Mouse (Mus musculus) forebrain, embryonic 16.5 days (tissue): ENCODE data around the gene Amd1. TPM values are rescaled to one million over a fixed set of nuclear protein-coding genes. Genes with fewer than 3 reads are reported as not detected.

ENCODE experiments used
- ATAC-seq: fragments of 200-750 bp; cut with Nextera tagmentation; 2 replicates; pipeline ENCODE4 v1.8.0; 2017; ENCODE audit warnings: mild to moderate bottlenecking, moderate library complexity
- H3K27ac ChIP-seq: fragments of 300-500 bp; sonication (generic); 2 replicates; pipeline ENCODE4 v1.5.1; 2014; ENCODE audit warnings: low read length, control low read depth
- H3K27me3 ChIP-seq: fragments of 300-500 bp; sonication (generic); replicated peaks from 2 replicates; pipeline ENCODE4 v1.6.1; 2014; ENCODE audit warnings: low read length; ENCODE audit not compliant: control insufficient read depth, insufficient read depth
- H3K36me3 ChIP-seq: fragments of 300-500 bp; sonication (generic); 2 replicates; pipeline ENCODE4 v1.6.1; 2014; ENCODE audit not compliant: control insufficient read depth, insufficient read depth
- H3K4me1 ChIP-seq: fragments of 300-500 bp; sonication (generic); replicated peaks from 2 replicates; pipeline ENCODE4 v1.6.1; 2014; ENCODE audit warnings: low read length; ENCODE audit not compliant: control insufficient read depth, insufficient read depth
- H3K4me2 ChIP-seq: fragments of 300-500 bp; sonication (generic); 2 replicates; pipeline ENCODE4 v1.6.1; 2014; ENCODE audit warnings: mild to moderate bottlenecking, low read length, control low read depth
- H3K4me3 ChIP-seq: fragments of 300-500 bp; sonication (generic); replicated peaks from 2 replicates; pipeline ENCODE4 v1.5.1; 2014; ENCODE audit warnings: mild to moderate bottlenecking, low read length, control low read depth
- H3K9ac ChIP-seq: fragments of 300-500 bp; sonication (generic); replicated peaks from 2 replicates; pipeline ENCODE4 v1.6.1; 2014; ENCODE audit warnings: low read depth, low read length, control low read depth
- H3K9me3 ChIP-seq: fragments of 300-500 bp; sonication (generic); 2 replicates; pipeline ENCODE4 v1.6.1; 2016; ENCODE audit warnings: low read length; ENCODE audit not compliant: control insufficient read depth
- WGBS: fragments of 180-500 bp; shearing (Covaris S2); extraction: QIAGEN DNeasy Blood & Tissue Kit; methylation state at CpG from one replicate; pipeline ENCODE4 v1.1.7; 2014; 5-methylcytosine and 5-hydroxymethylcytosine counted together
- polyA plus RNA-seq: library from polyadenylated mRNA; unstranded; fragments of >200 nt; fragmentation: Nextera tagmentation; extraction: Ambion mirVana; gene quantifications from 2 replicates; pipeline ENCODE4 v1.2.1, GENCODE M21; 2015

Gene Amd1
- polyA plus RNA-seq, 1 experiment from 2014 or later, result 47.0 TPM

GRCm38 (mm10) chr10:40339351-40339964, 37.5 kb upstream of the Amd1 start, which contains the start of gene Cdk19:
Gene Cdk19, plus strand, starts transcription at chr10:40339564.
- H3K27ac ChIP-seq, result no peak within 1 kb of the TSS
- no peak within 1 kb of the TSS for H3K9ac ChIP-seq
- ATAC-seq, result no peak
- no peaks in the 10 kb centered on the region for H3K27me3 ChIP-seq
- no peak within 1 kb of the TSS for H3K4me3 ChIP-seq
- no peaks in the 10 kb centered on the region for H3K9me3 ChIP-seq
- WGBS, result 50% methylated on average over 13 of the region's 13 CpGs
- no peaks in the 10 kb centered on the region for H3K36me3 ChIP-seq
- no peaks in the 10 kb centered on the region for H3K4me1 ChIP-seq
- H3K4me2 ChIP-seq, result no peak within 1 kb of the TSS

- no peaks in the 10 kb centered on the region for H3K27me3 ChIP-seq
- no peak for ATAC-seq
Observed at GRCm38 (mm10) chr10:40332864-40333263, 30.9 kb upstream of the Amd1 start.

GRCm38 (mm10) chr10:40330262-40330661, 28.3 kb upstream of the Amd1 start:
- no peak overlapping the region for H3K9ac ChIP-seq
- ATAC-seq, result no peak
- 0 out of 2 replicates have a peak, but pooled peaks cover 2% of the 10 kb centered on the region for H3K9me3 ChIP-seq
- no peaks in the 10 kb centered on the region for H3K27me3 ChIP-seq
- H3K27ac ChIP-seq, result no peak overlapping the region
- 95% methylated on average over 1 of the region's 1 CpGs for WGBS
- no peaks in the 10 kb centered on the region for H3K36me3 ChIP-seq
- no peaks in the 10 kb centered on the region for H3K4me1 ChIP-seq
- no peak overlapping the region for H3K4me2 ChIP-seq
- H3K4me3 ChIP-seq, result no peak overlapping the region

More at GRCm38 (mm10) chr10:40332864-40333263, 30.9 kb upstream of the Amd1 start:
- Histone ChIP-seq H3K4me2 (no peak overlapping the region), H3K4me1 (no peaks in the 10 kb centered on the region), H3K27ac (no peak overlapping the region), H3K36me3 (no peaks in the 10 kb centered on the region), H3K9ac (no peak overlapping the region), H3K9me3 (0 out of 2 replicates have a peak, but pooled peaks cover 2% of the 10 kb centered on the region), H3K4me3 (no peak overlapping the region)
- WGBS, result 63% methylated on average over 6 of the region's 6 CpGs

GRCm38 (mm10) chr10:40328004-40328551, 26.1 kb upstream of the Amd1 start:
- Histone ChIP-seq H3K9ac (no peak overlapping the region), H3K4me2 (no peak overlapping the region), H3K36me3 (no peaks in the 10 kb centered on the region), H3K4me1 (no peaks in the 10 kb centered on the region), H3K27ac (no peak overlapping the region), H3K4me3 (no peak overlapping the region), H3K9me3 (0 out of 2 replicates have a peak, but pooled peaks cover 2% of the 10 kb centered on the region), H3K27me3 (no peaks in the 10 kb centered on the region)
- 83% methylated on average over 9 of the region's 9 CpGs for WGBS
- no peak for ATAC-seq

- Histone ChIP-seq H3K27ac (no peak overlapping the region), H3K9me3 (no peaks in the 10 kb centered on the region), H3K4me2 (no peak overlapping the region), H3K27me3 (no peaks in the 10 kb centered on the region), H3K4me1 (no peaks in the 10 kb centered on the region), H3K4me3 (no peak overlapping the region), H3K9ac (no peak overlapping the region), H3K36me3 (no peaks in the 10 kb centered on the region)
- 93% methylated on average over 10 of the region's 10 CpGs for WGBS
- ATAC-seq, result no peak
Observed at GRCm38 (mm10) chr10:40320306-40320705, 18.3 kb upstream of the Amd1 start.

GRCm38 (mm10) chr10:40316841-40317585, 15.0 kb upstream of the Amd1 start:
- ATAC-seq, result no peak
- H3K9me3 ChIP-seq, result no peaks in the 10 kb centered on the region
- no peak overlapping the region for H3K4me2 ChIP-seq
- H3K4me1 ChIP-seq, result no peaks in the 10 kb centered on the region
- H3K36me3 ChIP-seq, result no peaks in the 10 kb centered on the region
- H3K9ac ChIP-seq, result no peak overlapping the region
- no peak overlapping the region for H3K27ac ChIP-seq
- no peaks in the 10 kb centered on the region for H3K27me3 ChIP-seq
- H3K4me3 ChIP-seq, result no peak overlapping the region
- WGBS, result 62% methylated on average over 7 of the region's 7 CpGs

GRCm38 (mm10) chr10:40312781-40313180, 10.8 kb upstream of the Amd1 start:
- H3K36me3 ChIP-seq, result no peaks in the 10 kb centered on the region
- no peaks in the 10 kb centered on the region for H3K27me3 ChIP-seq
- no peak overlapping the region for H3K4me2 ChIP-seq
- no peak overlapping the region for H3K27ac ChIP-seq
- H3K9ac ChIP-seq, result no peak overlapping the region
- H3K4me1 ChIP-seq, result no peaks in the 10 kb centered on the region
- H3K4me3 ChIP-seq, result no peak overlapping the region
- ATAC-seq, result no peak
- 95% methylated on average over 4 of the region's 4 CpGs for WGBS
- no peaks in the 10 kb centered on the region for H3K9me3 ChIP-seq

- Histone ChIP-seq H3K9me3 (no peaks in the 10 kb centered on the region), H3K4me1 (no peaks in the 10 kb centered on the region), H3K27ac (no peak overlapping the region), H3K4me2 (no peak overlapping the region), H3K9ac (no peak overlapping the region), H3K27me3 (no peaks in the 10 kb centered on the region), H3K36me3 (no peaks in the 10 kb centered on the region), H3K4me3 (no peak overlapping the region)
- ATAC-seq, result no peak
- 59% methylated on average over 6 of the region's 6 CpGs for WGBS
Observed at GRCm38 (mm10) chr10:40309884-40310635, 8.1 kb upstream of the Amd1 start.
